Mouse (Mus musculus): ENCODE measurements around the gene Nacc1. TPM values are rescaled to one million over a fixed set of nuclear protein-coding genes. Genes with fewer than 3 reads are reported as not detected.

Nacc1 gene
- total and polyA plus RNA-seq, 3 experiments = 42.5 to 106 TPM; not detected in 1

- TF ChIP-seq ZNF384 (IDR thresholded peaks at IDR 0.05; ENCODE audit: low read depth, low read length) (peak; percentile 65), CHD2 (IDR thresholded peaks at IDR 0.05; ENCODE audit: low read length) (peak; percentile 57; the same call in 1 of the 2 replicates), HCFC1 (IDR thresholded peaks at IDR 0.05; ENCODE audit: low read depth, low read length) (no peak; the same call in 1 of the 2 replicates)
Observed at GRCm38 (mm10) chr8:84704867-84705831, 17.5 kb upstream of the Nacc1 start (continued).

- H3K79me2 ChIP-seq (ENCODE audit: control insufficient read depth, insufficient read depth, low read length, poor library complexity) = peaks cover 32% of the 10 kb centered on the region
- H3K4me3 ChIP-seq (ENCODE audit: control insufficient read depth in 1 of 2, insufficient read depth in 1 of 2, low read depth in 2 of 2, low read length in 2 of 2) = peak overlapping the region; percentile 36 to 98
- no peak for TF ChIP-seq ETS1 (IDR thresholded peaks at IDR 0.05; ENCODE audit: low read depth, low read length)
- TF ChIP-seq SIN3A (IDR thresholded peaks at IDR 0.05; ENCODE audit: low read length) = peak; percentile 34; the same call in 1 of the 2 replicates
- TF ChIP-seq MAZ (IDR thresholded peaks at IDR 0.05; ENCODE audit: low read depth, low read length) = peak; percentile 18; the same call in 1 of the 2 replicates
- TF ChIP-seq UBTF (IDR thresholded peaks at IDR 0.05; ENCODE audit: borderline replicate concordance, insufficient read depth, low read depth, low read length) = 0 out of 2 replicates have a peak, but pooled peaks have one; percentile 37
- TF ChIP-seq ZNF384 (IDR thresholded peaks at IDR 0.05; ENCODE audit: low read depth, low read length) = no peak
- TF ChIP-seq CTCF (IDR thresholded peaks at IDR 0.05 in 2 of 3, conservative IDR thresholded peaks at IDR 0.05 in 1 of 3; ENCODE audit: control insufficient read depth in 1 of 3, insufficient read depth in 1 of 3, low read depth in 2 of 3, low read length in 3 of 3, poor library complexity in 1 of 3, severe bottlenecking in 1 of 3) = peak; percentile 69 to 84 (median 72)
- TF ChIP-seq NRF1 (IDR thresholded peaks at IDR 0.05; ENCODE audit: insufficient read depth, low read depth, low read length, poor library complexity, severe bottlenecking) = no peak
- TF ChIP-seq SMC3 (IDR thresholded peaks at IDR 0.05; ENCODE audit: low read depth, low read length) = peak; percentile 46; the same call in 1 of the 2 replicates
- TF ChIP-seq JUND (IDR thresholded peaks at IDR 0.05; ENCODE audit: low read depth, low read length) = no peak
- no peak for TF ChIP-seq NELFE (IDR thresholded peaks at IDR 0.05; ENCODE audit: low read depth, low read length)
- no peak for TF ChIP-seq KAT2A (conservative IDR thresholded peaks at IDR 0.05; ENCODE audit: low read depth, low read length)
- peaks cover 6 to 25% of the 10 kb centered on the region in 2 experiments for H3K4me1 ChIP-seq (ENCODE audit: control insufficient read depth in 1 of 2, insufficient read depth in 2 of 2, low read length in 2 of 2)
- H3K9ac ChIP-seq (ENCODE audit: control insufficient read depth, low read depth, low read length, poor library complexity, severe bottlenecking) = peak overlapping the region; percentile 98
- no peaks in the 10 kb centered on the region for H3K27me3 ChIP-seq (ENCODE audit: control insufficient read depth in 1 of 2, insufficient read depth in 2 of 2, low read length in 2 of 2)
- H3K36me3 ChIP-seq (ENCODE audit: control insufficient read depth in 1 of 2, insufficient read depth in 2 of 2, low read length in 2 of 2) = peaks cover 0 to 20% of the 10 kb centered on the region in 2 experiments; a peak in 2 of 4 replicates
- H3K9me3 ChIP-seq (replicated peaks; ENCODE audit: insufficient read depth, low read length) = no peaks in the 10 kb centered on the region
- H3K27ac ChIP-seq (ENCODE audit: control insufficient read depth, low read depth, low read length) = peak overlapping the region; percentile 98
- peak; percentile 91 for DNase-seq (ENCODE audit: low read depth, low spot score)
Observed at GRCm38 (mm10) chr8:84704356-84704755, 16.7 kb upstream of the Nacc1 start.

GRCm38 (mm10) chr8:84703466-84704249 is 16.0 kb upstream of the Nacc1 start:
- H3K36me3 ChIP-seq (ENCODE audit: control insufficient read depth in 1 of 2, insufficient read depth in 2 of 2, low read length in 2 of 2) = peaks cover 0 to 16% of the 10 kb centered on the region in 2 experiments; a peak in 2 of 4 replicates
- TF ChIP-seq POLR2AphosphoS5 (IDR thresholded peaks at IDR 0.05; ENCODE audit: borderline replicate concordance, low read depth, low read length) (no peak; the same call in 1 of the 2 replicates), UBTF (IDR thresholded peaks at IDR 0.05; ENCODE audit: borderline replicate concordance, insufficient read depth, low read depth, low read length) (no peak), E2F4 (IDR thresholded peaks at IDR 0.05; ENCODE audit: borderline replicate concordance, low read depth, low read length) (no peak), ELF1 (IDR thresholded peaks at IDR 0.05; ENCODE audit: low read depth, low read length) (no peak), SMC3 (IDR thresholded peaks at IDR 0.05; ENCODE audit: low read depth, low read length) (peak; percentile 30; the same call in 1 of the 2 replicates), MYB (IDR thresholded peaks at IDR 0.05; ENCODE audit: low read depth, low read length) (no peak), MEF2A (IDR thresholded peaks at IDR 0.05; ENCODE audit: extremely low read depth, insufficient replicate concordance, low read depth, low read length, poor library complexity, severe bottlenecking) (no peak), ETS1 (IDR thresholded peaks at IDR 0.05; ENCODE audit: low read depth, low read length) (peak; percentile 64), MAX (IDR thresholded peaks at IDR 0.05; ENCODE audit: low read length) (peak; percentile 52), CTCF (IDR thresholded peaks at IDR 0.05 in 2 of 3, conservative IDR thresholded peaks at IDR 0.05 in 1 of 3; ENCODE audit: control insufficient read depth in 1 of 3, insufficient read depth in 1 of 3, low read depth in 2 of 3, low read length in 3 of 3, poor library complexity in 1 of 3, severe bottlenecking in 1 of 3) (peak; percentile 10 to 14 (median 11); a peak in 2 of 6 replicates), USF2 (IDR thresholded peaks at IDR 0.05; ENCODE audit: borderline replicate concordance in 1 of 2, insufficient read depth in 1 of 2, low read depth in 1 of 2, low read length in 2 of 2) (no peak), TAL1 (IDR thresholded peaks at IDR 0.05; ENCODE audit: low read length) (peak; percentile 51), TBP (IDR thresholded peaks at IDR 0.05; ENCODE audit: low read depth, low read length) (no peak; the same call in 1 of the 2 replicates), MAZ (IDR thresholded peaks at IDR 0.05; ENCODE audit: low read depth, low read length) (no peak)

More at GRCm38 (mm10) chr8:84703466-84704249, 16.0 kb upstream of the Nacc1 start:
- DNase-seq (ENCODE audit: low read depth, low spot score) = peak; percentile 84
- no peaks in the 10 kb centered on the region for H3K9me3 ChIP-seq (replicated peaks; ENCODE audit: insufficient read depth, low read length)
- H3K4me1 ChIP-seq (ENCODE audit: control insufficient read depth in 1 of 2, insufficient read depth in 2 of 2, low read length in 2 of 2) = peaks cover 6 to 25% of the 10 kb centered on the region in 2 experiments
- H3K9ac ChIP-seq (ENCODE audit: control insufficient read depth, low read depth, low read length, poor library complexity, severe bottlenecking) = peak overlapping the region; percentile 98
- no peaks in the 10 kb centered on the region for H3K27me3 ChIP-seq (ENCODE audit: control insufficient read depth in 1 of 2, insufficient read depth in 2 of 2, low read length in 2 of 2)
- peak overlapping the region; percentile 98 for H3K27ac ChIP-seq (ENCODE audit: control insufficient read depth, low read depth, low read length)
- H3K4me3 ChIP-seq (ENCODE audit: control insufficient read depth in 1 of 2, insufficient read depth in 1 of 2, low read depth in 2 of 2, low read length in 2 of 2) = peak overlapping the region; percentile 83 to 98
- H3K79me2 ChIP-seq (ENCODE audit: control insufficient read depth, insufficient read depth, low read length, poor library complexity) = peaks cover 32% of the 10 kb centered on the region
